Mouse (Mus musculus) cortical plate, adult 2 months (tissue): ENCODE data around the gene Sdk1. TPM values are rescaled to one million over a fixed set of nuclear protein-coding genes. Genes with fewer than 3 reads are reported as not detected.

Experiments used
- H3K27ac ChIP-seq: fragments of 200-500 bp; 2 replicates; pipeline ENCODE4 v1.5.1; 2012; ENCODE audit warnings: low read length, control low read depth, inconsistent platforms; ENCODE audit not compliant: insufficient read depth
- H3K4me1 ChIP-seq: fragments of 200-500 bp; 2 replicates; pipeline ENCODE4 v1.6.1; 2011; ENCODE audit warnings: low read length; ENCODE audit not compliant: control insufficient read depth, insufficient read depth
- H3K4me3 ChIP-seq: fragments of 200-500 bp; 2 replicates; pipeline ENCODE4 v1.5.1; 2011; ENCODE audit warnings: mild to moderate bottlenecking, low read length, control low read depth; ENCODE audit not compliant: insufficient read depth
- CTCF ChIP-seq: fragments of 200-500 bp; IDR thresholded peaks from 2 replicates; pipeline ENCODE4 v1.5.1; 2011; ENCODE audit warnings: mild to moderate bottlenecking, control low read depth, low read length; ENCODE audit not compliant: insufficient read depth; ENCODE audit errors: extremely low read depth
- POLR2A ChIP-seq: fragments of 200-500 bp; IDR thresholded peaks from 2 replicates; pipeline ENCODE4 v1.6.1; 2011; ENCODE audit warnings: mild to moderate bottlenecking, low read length, control low read depth; ENCODE audit not compliant: insufficient read depth; ENCODE audit errors: extremely low read depth
- polyA plus RNA-seq: library from polyadenylated mRNA; depleted of rRNA; stranded (reverse); fragments of >200 nt; gene quantifications from 2 replicates; pipeline ENCODE4 v1.2.3, GENCODE M21; 2012

Sdk1 gene
- polyA plus RNA-seq, 1 experiment = 3.3 TPM

GRCm38 (mm10) chr5:141404651-141405050 is 163.4 kb downstream of the Sdk1 start:
- TF ChIP-seq POLR2A (no peak), CTCF (no peak)
- Histone ChIP-seq H3K4me3 (no peak overlapping the region), H3K27ac (no peak overlapping the region), H3K4me1 (no peaks in the 10 kb centered on the region)

- Histone ChIP-seq H3K4me3 (no peak overlapping the region), H3K27ac (no peak overlapping the region), H3K4me1 (no peaks in the 10 kb centered on the region)
- no peak for TF ChIP-seq POLR2A
Measured at GRCm38 (mm10) chr5:141406926-141407325, 165.6 kb downstream of the Sdk1 start.

- H3K4me1 ChIP-seq = no peaks in the 10 kb centered on the region
Measured at GRCm38 (mm10) chr5:141413013-141413412, 171.7 kb downstream of the Sdk1 start.

GRCm38 (mm10) chr5:141415644-141416243 is 174.5 kb downstream of the Sdk1 start:
- H3K4me1 ChIP-seq = no peaks in the 10 kb centered on the region
- H3K4me3 ChIP-seq = no peak overlapping the region
- H3K27ac ChIP-seq = no peak overlapping the region
- TF ChIP-seq POLR2A (no peak), CTCF (no peak)

More at GRCm38 (mm10) chr5:141413013-141413412, 171.7 kb downstream of the Sdk1 start:
- no peak overlapping the region for H3K27ac ChIP-seq
- H3K4me3 ChIP-seq = no peak overlapping the region
- TF ChIP-seq CTCF (no peak), POLR2A (no peak)

- TF ChIP-seq CTCF (no peak), POLR2A (no peak)
- Histone ChIP-seq H3K4me1 (no peaks in the 10 kb centered on the region), H3K27ac (no peak overlapping the region), H3K4me3 (no peak overlapping the region)
Measured at GRCm38 (mm10) chr5:141428132-141428531, 186.8 kb downstream of the Sdk1 start.

- Histone ChIP-seq H3K4me3 (no peak overlapping the region), H3K27ac (no peak overlapping the region)
- TF ChIP-seq POLR2A (no peak), CTCF (no peak)
Measured at GRCm38 (mm10) chr5:141433286-141433685, 192.0 kb downstream of the Sdk1 start.

GRCm38 (mm10) chr5:141447247-141447646 is 206.0 kb downstream of the Sdk1 start:
- Histone ChIP-seq H3K27ac (no peak overlapping the region), H3K4me1 (no peaks in the 10 kb centered on the region), H3K4me3 (no peak overlapping the region)
- TF ChIP-seq POLR2A (no peak), CTCF (no peak)

More at GRCm38 (mm10) chr5:141433286-141433685, 192.0 kb downstream of the Sdk1 start:
- no peaks in the 10 kb centered on the region for H3K4me1 ChIP-seq

GRCm38 (mm10) chr5:141463417-141463816 is 222.1 kb downstream of the Sdk1 start:
- Histone ChIP-seq H3K27ac (no peak overlapping the region), H3K4me1 (no peaks in the 10 kb centered on the region), H3K4me3 (no peak overlapping the region)
- TF ChIP-seq CTCF (0 out of 2 replicates have a peak, but pooled peaks have one; percentile 7), POLR2A (no peak)

GRCm38 (mm10) chr5:141468821-141469220 is 227.5 kb downstream of the Sdk1 start:
- Histone ChIP-seq H3K4me1 (no peaks in the 10 kb centered on the region), H3K4me3 (no peak overlapping the region), H3K27ac (no peak overlapping the region)
- TF ChIP-seq POLR2A (no peak), CTCF (no peak)

- TF ChIP-seq POLR2A (no peak), CTCF (no peak)
- H3K27ac ChIP-seq = no peak overlapping the region
- no peak overlapping the region for H3K4me3 ChIP-seq
- no peaks in the 10 kb centered on the region for H3K4me1 ChIP-seq
Measured at GRCm38 (mm10) chr5:141505281-141505680, 264.0 kb downstream of the Sdk1 start.

GRCm38 (mm10) chr5:141506344-141506743 is 265.1 kb downstream of the Sdk1 start:
- Histone ChIP-seq H3K4me3 (no peak overlapping the region), H3K27ac (no peak overlapping the region), H3K4me1 (no peaks in the 10 kb centered on the region)
- TF ChIP-seq CTCF (no peak), POLR2A (no peak)
